Mouse (Mus musculus) ES-Bruce4 (cell line): ENCODE results near the gene Tnk1.

Experiments
- CTCF ChIP-seq: IDR thresholded peaks from one replicate; pipeline ENCODE4 v1.8.1; 2011; ENCODE audit warnings: low read depth, low read length
- POLR2A ChIP-seq: IDR thresholded peaks from one replicate; pipeline ENCODE4 v1.8.1; 2011; ENCODE audit warnings: low read length; ENCODE audit not compliant: insufficient read depth

DNA sequence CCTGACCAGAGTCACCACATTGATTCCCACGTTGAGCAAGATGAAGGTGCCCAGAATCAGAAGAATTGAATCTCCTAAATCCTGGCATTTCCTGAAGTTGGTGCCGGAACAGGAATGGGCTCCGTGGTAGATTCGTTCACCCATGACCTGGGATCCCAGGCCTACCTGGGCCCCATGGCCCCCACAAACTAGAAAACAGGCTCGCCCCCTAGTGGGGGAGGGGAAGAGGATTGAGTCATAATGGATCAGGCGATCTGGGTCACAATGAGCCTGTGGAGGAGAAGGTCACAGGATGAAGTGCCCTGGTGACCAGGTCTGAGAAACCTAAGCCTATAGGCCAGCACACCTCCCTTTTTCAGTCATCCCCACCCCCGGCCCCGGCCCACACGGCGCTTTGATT lies 43.4 kb downstream of the Tnk1 start, which contains the start of gene Gm39566:
- TF ChIP-seq CTCF (peak; percentile 41), POLR2A (no peak)
